Mouse (Mus musculus) hindbrain, embryonic 12.5 days (tissue): ENCODE results near the gene Nolc1. TPM values are rescaled to one million over a fixed set of nuclear protein-coding genes. Genes with fewer than 3 reads are reported as not detected.

Source experiments
- ATAC-seq: fragments of 200-750 bp; cut with Nextera tagmentation; 2 replicates; pipeline ENCODE4 v1.8.0; 2017; ENCODE audit warnings: moderate TSS enrichment; ENCODE audit not compliant: low FRiP score
- H3K27ac ChIP-seq: fragments of 300-500 bp; sonication (generic); 2 replicates; pipeline ENCODE4 v1.5.1; 2016; ENCODE audit warnings: mild to moderate bottlenecking
- H3K27me3 ChIP-seq: fragments of 300-500 bp; sonication (generic); 2 replicates; pipeline ENCODE4 v1.6.1; 2016; ENCODE audit warnings: mild to moderate bottlenecking
- H3K36me3 ChIP-seq: fragments of 300-500 bp; sonication (generic); 2 replicates; pipeline ENCODE4 v1.6.1; 2016; ENCODE audit warnings: mild to moderate bottlenecking
- H3K4me1 ChIP-seq: fragments of 300-500 bp; sonication (generic); 2 replicates; pipeline ENCODE4 v1.6.1; 2016
- H3K4me2 ChIP-seq: fragments of 300-500 bp; sonication (generic); replicated peaks from 2 replicates; pipeline ENCODE4 v1.6.1; 2016; ENCODE audit warnings: mild to moderate bottlenecking
- H3K4me3 ChIP-seq: fragments of 300-500 bp; sonication (generic); 2 replicates; pipeline ENCODE4 v1.5.1; 2016; ENCODE audit warnings: mild to moderate bottlenecking
- H3K9ac ChIP-seq: fragments of 300-500 bp; sonication (generic); 2 replicates; pipeline ENCODE4 v1.6.1; 2016; ENCODE audit warnings: mild to moderate bottlenecking, moderate library complexity
- H3K9me3 ChIP-seq: fragments of 300-500 bp; sonication (generic); replicated peaks from 2 replicates; pipeline ENCODE4 v1.6.1; 2016; ENCODE audit warnings: mild to moderate bottlenecking
- WGBS: fragments of 180-500 bp; shearing (Covaris S2); methylation state at CpG from one replicate; pipeline ENCODE4 v1.1.7; 2016; 5-methylcytosine and 5-hydroxymethylcytosine counted together
- polyA plus RNA-seq: library from polyadenylated mRNA; unstranded; fragments of >200 nt; fragmentation: Nextera tagmentation; extraction: Ambion mirVana; gene quantifications from 2 replicates; pipeline ENCODE4 v1.2.1, GENCODE M21; 2016

Nolc1 gene
- polyA plus RNA-seq, 1 experiment from 2014 or later = 84.9 TPM

GRCm38 (mm10) chr19:46037243-46037924 lies 38.3 kb upstream of the Nolc1 start:
- Histone ChIP-seq H3K4me3 (peak overlapping the region; percentile 99), H3K36me3 (peaks cover 42% of the 10 kb centered on the region), H3K9ac (peak overlapping the region; percentile 98), H3K4me2 (peak overlapping the region; percentile 84), H3K27me3 (no peaks in the 10 kb centered on the region), H3K9me3 (no peaks in the 10 kb centered on the region), H3K4me1 (peaks cover 52% of the 10 kb centered on the region), H3K27ac (peak overlapping the region; percentile 98)
- WGBS = 24% methylated on average over 6 of the region's 6 CpGs
- no peak for ATAC-seq

GRCm38 (mm10) chr19:46037925-46038850 lies 37.5 kb upstream of the Nolc1 start:
- Histone ChIP-seq H3K27me3 (no peaks in the 10 kb centered on the region), H3K36me3 (peaks cover 34% of the 10 kb centered on the region), H3K9ac (peak overlapping the region; percentile 98), H3K4me3 (peak overlapping the region; percentile 99), H3K9me3 (no peaks in the 10 kb centered on the region), H3K4me1 (peaks cover 60% of the 10 kb centered on the region), H3K4me2 (peak overlapping the region; percentile 84), H3K27ac (peak overlapping the region; percentile 98)
- WGBS = 15% methylated on average over 13 of the region's 13 CpGs
- no peak for ATAC-seq

- ATAC-seq = peak; percentile 31
- Histone ChIP-seq H3K4me3 (peak overlapping the region; percentile 99), H3K36me3 (peaks cover 27% of the 10 kb centered on the region), H3K4me2 (peak overlapping the region; percentile 84), H3K4me1 (peaks cover 67% of the 10 kb centered on the region), H3K9ac (peak overlapping the region; percentile 98), H3K27me3 (no peaks in the 10 kb centered on the region), H3K27ac (peak overlapping the region; percentile 98), H3K9me3 (no peaks in the 10 kb centered on the region)
- 0% methylated on average over 15 of the region's 17 CpGs for WGBS
Observed at GRCm38 (mm10) chr19:46038851-46039260, 36.8 kb upstream of the Nolc1 start.

- Histone ChIP-seq H3K4me1 (peaks cover 71% of the 10 kb centered on the region), H3K9me3 (no peaks in the 10 kb centered on the region), H3K4me3 (peak overlapping the region; percentile 99), H3K36me3 (peaks cover 21% of the 10 kb centered on the region), H3K4me2 (peak overlapping the region; percentile 84), H3K27ac (peak overlapping the region; percentile 98), H3K9ac (peak overlapping the region; percentile 98), H3K27me3 (no peaks in the 10 kb centered on the region)
- ATAC-seq = peak; percentile 71
- WGBS = 2% methylated on average over 10 of the region's 30 CpGs
Observed at GRCm38 (mm10) chr19:46039478-46039877, 36.2 kb upstream of the Nolc1 start.

GRCm38 (mm10) chr19:46040149-46040902 lies 35.3 kb upstream of the Nolc1 start:
- Histone ChIP-seq H3K27ac (peak overlapping the region; percentile 98), H3K36me3 (peaks cover 12% of the 10 kb centered on the region), H3K9ac (peak overlapping the region; percentile 98), H3K4me1 (peaks cover 71% of the 10 kb centered on the region), H3K4me2 (peak overlapping the region; percentile 84), H3K9me3 (no peaks in the 10 kb centered on the region), H3K4me3 (peak overlapping the region; percentile 99), H3K27me3 (no peaks in the 10 kb centered on the region)
- ATAC-seq = no peak
- 43% methylated on average over 14 of the region's 14 CpGs for WGBS

GRCm38 (mm10) chr19:46041299-46041932 lies 34.2 kb upstream of the Nolc1 start:
- peaks cover 72% of the 10 kb centered on the region for H3K4me1 ChIP-seq
- no peak for ATAC-seq
- peaks cover 1% of the 10 kb centered on the region; the same call in 1 of the 2 replicates for H3K36me3 ChIP-seq
- no peaks in the 10 kb centered on the region for H3K9me3 ChIP-seq
- H3K27ac ChIP-seq = peak overlapping the region; percentile 99
- H3K4me2 ChIP-seq = peak overlapping the region; percentile 84
- no peaks in the 10 kb centered on the region for H3K27me3 ChIP-seq
- H3K4me3 ChIP-seq = peak overlapping the region; percentile 90
- WGBS = 9% methylated on average over 7 of the region's 7 CpGs
- H3K9ac ChIP-seq = peak overlapping the region; percentile 99

- ATAC-seq = peak; percentile 70
- Histone ChIP-seq H3K4me2 (peak overlapping the region; percentile 84), H3K27ac (peak overlapping the region; percentile 99), H3K36me3 (no peaks in the 10 kb centered on the region), H3K9ac (peak overlapping the region; percentile 99), H3K4me3 (peak overlapping the region; percentile 90), H3K27me3 (no peaks in the 10 kb centered on the region), H3K4me1 (peaks cover 68% of the 10 kb centered on the region), H3K9me3 (no peaks in the 10 kb centered on the region)
- WGBS = 3% methylated on average over 12 of the region's 14 CpGs
Observed at GRCm38 (mm10) chr19:46041933-46042475, 33.7 kb upstream of the Nolc1 start.

GRCm38 (mm10) chr19:46042476-46043011 lies 33.1 kb upstream of the Nolc1 start:
- Histone ChIP-seq H3K36me3 (no peaks in the 10 kb centered on the region), H3K4me3 (peak overlapping the region; percentile 90), H3K4me2 (peak overlapping the region; percentile 84), H3K9me3 (no peaks in the 10 kb centered on the region), H3K9ac (peak overlapping the region; percentile 99), H3K27me3 (no peaks in the 10 kb centered on the region), H3K4me1 (peaks cover 62% of the 10 kb centered on the region), H3K27ac (peak overlapping the region; percentile 99)
- WGBS = 4% methylated on average over 6 of the region's 6 CpGs
- peak; percentile 46 for ATAC-seq

- no peak for ATAC-seq
- Histone ChIP-seq H3K4me2 (peak overlapping the region; percentile 84), H3K27me3 (no peaks in the 10 kb centered on the region), H3K27ac (peak overlapping the region; percentile 99), H3K9ac (peak overlapping the region; percentile 99), H3K4me3 (peak overlapping the region; percentile 90), H3K36me3 (no peaks in the 10 kb centered on the region), H3K9me3 (no peaks in the 10 kb centered on the region), H3K4me1 (peaks cover 56% of the 10 kb centered on the region)
- WGBS = 65% methylated on average over 7 of the region's 7 CpGs
Observed at GRCm38 (mm10) chr19:46043380-46043779, 32.3 kb upstream of the Nolc1 start.

- Histone ChIP-seq H3K4me2 (peak within 1 kb of the TSS; percentile 84), H3K9ac (peak within 1 kb of the TSS; percentile 99), H3K4me1 (peaks cover 56% of the 10 kb centered on the region), H3K27ac (peak within 1 kb of the TSS; percentile 99), H3K36me3 (no peaks in the 10 kb centered on the region), H3K27me3 (no peaks in the 10 kb centered on the region), H3K9me3 (no peaks in the 10 kb centered on the region), H3K4me3 (peak within 1 kb of the TSS; percentile 90)
- WGBS = 0% methylated on average over 33 of the region's 34 CpGs
- ATAC-seq = no peak
Observed at GRCm38 (mm10) chr19:46044271-46044992, 31.2 kb upstream of the Nolc1 start, which contains the start of gene Pprc1. TSS of gene Pprc1 (plus strand) at chr19:46044886.
